Mouse (Mus musculus) Patski (cell line): ENCODE results near the gene Papss2. TPM values are rescaled to one million over a fixed set of nuclear protein-coding genes. Genes with fewer than 3 reads are reported as not detected.

ENCODE experiments used
- ATAC-seq: fragments of 100-300 bp; one replicate; pipeline ENCODE4 v1.8.0; 2021
- CTCF ChIA-PET: fragments of 350-600 bp; sonication (Branson Sonifier 250); formaldehyde crosslinking; loops from one replicate; lab custom pipeline; 2022; ENCODE audit warnings: inconsistent platforms; lab: Charles Lee
- POLR2A ChIA-PET: fragments of 350-600 bp; sonication (Branson Sonifier 250); formaldehyde crosslinking; loops from one replicate; lab custom pipeline; 2022; ENCODE audit warnings: antibody characterized with exemption, inconsistent platforms; lab: Charles Lee
- DNase-seq: peaks from one replicate; pipeline ENCODE4 v3.0.0-alpha.2; 2011; ENCODE audit warnings: low read depth, low spot score
- H3K27me3 ChIP-seq: fragments of 371-371 bp; one replicate; pipeline ENCODE4 v1.5.1; 2021
- CTCF ChIP-seq: fragments of 100-300 bp; IDR thresholded peaks from one replicate; pipeline ENCODE4 v1.5.1; 2021
- in situ Hi-C: fragments of 300-500 bp; cut with MboI; formaldehyde crosslinking; loops from 3 replicates; pipeline ENCODE4 v1.11.1; 2018; ENCODE audit warnings: low pct_unique_long_range_greater_than_20kb, mixed read lengths
- polyA plus RNA-seq: library from polyadenylated mRNA; unstranded; gene quantifications from one replicate; pipeline ENCODE4 v1.2.3, GENCODE M21; 2021

Gene Papss2
- polyA plus RNA-seq, 1 experiment from 2014 or later = 0.90 TPM

DNA sequence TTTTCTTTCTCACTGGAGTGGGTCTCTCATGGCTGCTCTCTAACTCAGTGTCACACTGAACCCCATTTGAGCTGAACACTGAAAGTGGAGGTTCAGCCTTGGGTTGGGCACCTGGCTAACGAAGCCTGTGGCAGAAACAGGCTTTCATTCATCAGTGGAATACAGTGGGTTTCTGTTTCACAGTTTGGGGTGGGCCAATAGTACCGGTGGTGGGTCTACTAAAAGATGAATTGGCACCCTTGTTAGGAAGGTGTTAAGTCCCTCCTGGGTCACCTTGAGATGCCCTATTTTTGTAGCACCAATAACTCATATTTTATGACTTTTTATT is 19.1 kb downstream of the Papss2 start:
- in situ Hi-C loops = no loop called here
- ChIA-PET POLR2A (no interaction called here), CTCF (no interaction called here)
- no peak for TF ChIP-seq CTCF
- no peak for ATAC-seq
- no peaks in the 10 kb centered on the region for H3K27me3 ChIP-seq
- no peak for DNase-seq

- no peaks in the 10 kb centered on the region for H3K27me3 ChIP-seq
- ChIA-PET CTCF (interaction anchor here (1.4 kb wide), 1 partner anchor 29 kb away, joined by 3 read pairs; no protein-coding TSS in a partner anchor), POLR2A (interaction anchor here (0.6 kb wide), 1 partner anchor 12 kb away, joined by 5 read pairs; no protein-coding TSS in a partner anchor)
- no peak for TF ChIP-seq CTCF
- in situ Hi-C loops = no loop called here
- DNase-seq (no peak), ATAC-seq (no peak)
Observed at GRCm38 (mm10) chr19:32616646-32617045, 21.1 kb downstream of the Papss2 start.

- DNase-seq = no peak
- H3K27me3 ChIP-seq = no peaks in the 10 kb centered on the region
- in situ Hi-C loops = no loop called here
- ChIA-PET CTCF (interaction anchor here (1.0 kb wide), 1 partner anchor 11 kb away, joined by 5 read pairs; no protein-coding TSS in a partner anchor), POLR2A (no interaction called here)
- no peak for ATAC-seq
- no peak for TF ChIP-seq CTCF
Observed at GRCm38 (mm10) chr19:32619739-32620138, 24.1 kb downstream of the Papss2 start.

DNA sequence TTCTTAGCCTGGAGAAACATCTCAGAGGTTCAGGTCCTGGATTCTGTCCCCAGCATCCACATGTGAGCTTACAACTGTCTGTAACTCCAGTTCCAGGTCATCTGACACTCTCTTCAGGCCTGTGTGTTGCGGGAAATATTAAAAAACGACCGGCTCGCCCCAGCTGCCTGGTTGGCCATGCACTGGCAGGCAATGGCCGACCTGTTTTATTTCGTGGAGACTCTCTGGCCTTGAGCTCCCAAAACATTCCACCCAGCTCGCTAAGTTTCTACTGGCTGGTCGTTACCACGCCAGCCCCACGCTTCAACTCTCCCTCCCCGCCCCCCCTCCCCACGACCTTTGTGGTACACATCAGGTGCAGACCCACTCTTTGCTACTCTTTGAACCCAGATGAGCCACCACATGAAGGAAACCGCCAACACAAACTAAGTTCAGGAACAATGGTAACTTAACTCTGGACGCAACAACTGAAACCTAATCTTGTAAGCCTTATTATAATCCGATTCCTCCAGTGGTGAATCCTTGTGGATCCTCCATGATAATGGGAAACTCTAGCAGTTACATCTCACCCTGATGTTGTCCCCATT is 25.4 kb downstream of the Papss2 start:
- TF ChIP-seq CTCF = no peak
- ChIA-PET POLR2A (no interaction called here), CTCF (interaction anchor here (1.0 kb wide), 1 partner anchor 12 kb away, joined by 5 read pairs; no protein-coding TSS in a partner anchor)
- ATAC-seq (no peak), DNase-seq (no peak)
- H3K27me3 ChIP-seq = no peaks in the 10 kb centered on the region
- in situ Hi-C loops = no loop called here

GRCm38 (mm10) chr19:32622142-32622541 is 26.6 kb downstream of the Papss2 start:
- no peak for ATAC-seq
- TF ChIP-seq CTCF = no peak
- in situ Hi-C loops = no loop called here
- POLR2A ChIA-PET = no interaction called here
- no peaks in the 10 kb centered on the region for H3K27me3 ChIP-seq
- CTCF ChIA-PET = no interaction called here
- DNase-seq = no peak

DNA sequence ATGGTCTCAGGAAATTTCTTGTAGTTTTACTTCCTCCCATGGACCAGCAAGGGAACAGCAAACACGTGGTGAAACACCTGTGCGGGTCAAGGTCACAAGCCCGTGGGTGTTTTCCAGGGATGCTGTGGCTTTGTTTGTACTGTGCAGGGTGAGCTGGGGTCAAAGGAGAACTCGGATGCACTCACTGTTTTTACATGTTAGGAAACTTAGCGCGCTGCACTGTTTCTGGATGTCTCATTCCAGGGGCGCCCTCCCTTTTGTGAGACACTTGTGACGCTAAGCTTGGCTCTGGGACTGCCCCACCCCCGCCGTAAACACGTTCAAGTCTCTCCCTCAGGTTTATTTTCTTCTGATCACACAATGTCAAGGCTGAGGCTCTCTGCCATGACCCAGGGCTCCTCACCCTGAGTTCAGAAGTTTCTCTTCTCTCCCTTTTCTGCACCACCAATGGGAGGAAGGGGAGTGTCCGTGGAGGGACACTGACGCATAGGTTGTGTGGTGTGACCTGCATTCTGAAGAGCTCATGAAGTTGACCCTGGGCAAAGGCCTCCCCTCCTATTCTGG is 31.3 kb downstream of the Papss2 start:
- CTCF ChIA-PET = no interaction called here
- ATAC-seq = no peak
- no peak for TF ChIP-seq CTCF

GRCm38 (mm10) chr19:32627631-32628030 is 32.0 kb downstream of the Papss2 start:
- in situ Hi-C loops = no loop called here
- ChIA-PET POLR2A (interaction anchor here (0.7 kb wide), 1 partner anchor 23 kb away, joined by 3 read pairs; no protein-coding TSS in a partner anchor), CTCF (no interaction called here)
- no peak for DNase-seq
- no peaks in the 10 kb centered on the region for H3K27me3 ChIP-seq
- TF ChIP-seq CTCF = no peak
- ATAC-seq = no peak

More for the DNA sequence above, 31.3 kb downstream of the Papss2 start:
- POLR2A ChIA-PET = interaction anchor here (0.7 kb wide), 1 partner anchor 23 kb away, joined by 3 read pairs; no protein-coding TSS in a partner anchor
- no peaks in the 10 kb centered on the region for H3K27me3 ChIP-seq
- no peak for DNase-seq
- in situ Hi-C loops = no loop called here

DNA sequence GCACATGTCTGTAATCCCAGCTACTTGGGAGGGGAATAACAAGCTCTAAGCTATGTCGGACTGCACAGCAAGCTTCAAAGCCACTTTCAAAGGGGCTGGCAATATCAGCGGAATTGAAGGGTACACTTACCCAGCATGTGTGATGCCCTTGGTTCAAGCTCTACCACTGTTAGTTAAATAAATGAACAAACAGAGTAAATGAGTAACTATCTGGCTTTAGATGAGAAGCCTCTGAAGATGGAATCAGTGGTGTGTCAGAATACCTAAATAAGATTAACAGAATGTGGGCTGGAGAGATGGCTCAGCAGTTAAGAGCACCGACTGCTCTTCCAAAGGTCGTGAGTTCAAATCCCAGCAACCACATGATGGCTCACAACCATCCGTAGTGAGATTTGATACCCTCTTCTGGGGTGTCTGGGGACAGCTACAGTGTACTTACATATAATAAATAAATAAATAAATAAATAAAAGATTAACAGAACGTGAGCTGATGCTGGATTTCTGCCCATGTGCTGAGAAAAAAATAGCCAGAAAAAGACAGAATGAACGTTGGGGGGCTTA is 33.1 kb downstream of the Papss2 start:
- TF ChIP-seq CTCF = no peak
- ATAC-seq = no peak
- in situ Hi-C loops = no loop called here
- no peaks in the 10 kb centered on the region for H3K27me3 ChIP-seq
- CTCF ChIA-PET = interaction anchor here (0.7 kb wide), 1 partner anchor 92 kb away, joined by 3 read pairs; no protein-coding TSS in a partner anchor
- POLR2A ChIA-PET = interaction anchor here (0.6 kb wide), 1 partner anchor 11 kb away, joined by 5 read pairs; no protein-coding TSS in a partner anchor
- DNase-seq = no peak

- no peak for ATAC-seq
- ChIA-PET CTCF (no interaction called here), POLR2A (no interaction called here)
- no peak for TF ChIP-seq CTCF
- no peak for DNase-seq
- in situ Hi-C loops = no loop called here
- H3K27me3 ChIP-seq = no peaks in the 10 kb centered on the region
Observed at GRCm38 (mm10) chr19:32634916-32635315, 39.3 kb downstream of the Papss2 start.

DNA sequence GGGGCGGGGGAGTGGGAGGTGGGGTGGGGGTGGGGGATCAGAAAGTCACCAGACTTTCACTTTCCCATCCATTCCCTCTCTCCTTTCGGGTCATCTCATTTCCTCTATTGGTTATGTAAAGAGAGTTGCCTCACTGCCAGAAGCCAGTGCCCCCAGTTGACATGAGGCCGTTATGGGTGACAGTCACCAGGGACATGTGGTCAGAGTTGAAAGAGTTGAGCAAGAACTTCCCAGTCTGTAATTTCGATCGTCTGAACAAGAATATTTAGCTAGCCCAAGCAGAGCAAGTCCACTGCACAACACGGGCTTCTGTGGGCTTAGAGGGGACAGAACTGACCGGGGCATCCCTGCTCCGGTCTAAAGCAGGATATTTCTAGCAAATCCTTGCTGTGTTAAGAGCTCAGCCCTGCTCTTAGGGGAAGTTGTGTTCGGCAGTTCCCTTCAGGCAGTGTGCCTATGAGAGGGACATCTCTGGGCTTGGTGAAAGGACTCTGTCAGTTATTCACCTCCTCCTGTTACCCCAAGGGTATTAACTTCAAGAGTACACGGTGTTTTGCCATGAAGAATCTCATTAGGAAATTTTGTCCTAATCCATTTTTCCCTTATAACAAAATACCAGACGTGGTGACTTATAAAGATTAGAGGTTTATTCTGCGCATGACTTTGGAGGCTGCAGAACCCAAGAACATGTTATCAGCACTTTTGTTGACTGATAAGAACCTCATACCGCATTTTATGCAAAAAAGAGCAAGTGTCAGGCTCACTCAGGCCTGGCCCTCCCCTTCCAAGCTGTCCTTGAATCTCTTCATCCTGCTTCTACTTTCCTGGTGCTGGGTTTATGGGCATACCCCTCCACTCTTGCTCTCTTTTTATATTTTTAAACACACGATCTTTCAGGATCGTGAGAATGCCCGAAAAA is 42.0 kb downstream of the Papss2 start:
- ATAC-seq (no peak), DNase-seq (no peak)
- no peaks in the 10 kb centered on the region for H3K27me3 ChIP-seq
- POLR2A ChIA-PET = no interaction called here
- CTCF ChIA-PET = interaction anchor here (1.4 kb wide), 1 partner anchor 44 kb away, joined by 3 read pairs; no protein-coding TSS in a partner anchor
- in situ Hi-C loops = no loop called here
- TF ChIP-seq CTCF = no peak
